Mouse (Mus musculus) T-cell, adult 2 months (primary cell): ENCODE data around the gene Pitpnb.

Experiments used
- DNase-seq: peaks from one replicate; pipeline ENCODE4 v3.0.0; 2022; ENCODE audit warnings: low spot score

The Pitpnb gene

DNA sequence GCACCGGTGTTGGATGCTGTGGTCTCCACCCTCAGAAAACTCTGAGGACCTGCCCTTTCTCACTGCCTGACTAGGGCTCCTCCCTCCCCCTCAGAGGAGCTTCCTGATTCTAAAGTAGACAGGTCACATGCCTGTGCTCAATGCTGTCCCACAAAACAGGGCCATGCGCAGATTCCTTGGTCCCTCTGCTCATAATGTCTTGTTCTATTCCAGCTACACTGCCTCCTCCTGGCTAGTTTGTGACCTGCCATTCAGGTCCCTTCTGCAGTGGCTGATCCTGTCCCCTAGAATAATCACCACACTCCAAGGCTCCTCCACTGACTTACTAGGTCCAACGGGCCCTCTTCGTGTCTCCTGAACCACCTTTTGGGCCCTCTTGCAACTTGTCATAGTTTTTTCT, 65.6 kb downstream of the Pitpnb start:
- no peak for DNase-seq

DNA sequence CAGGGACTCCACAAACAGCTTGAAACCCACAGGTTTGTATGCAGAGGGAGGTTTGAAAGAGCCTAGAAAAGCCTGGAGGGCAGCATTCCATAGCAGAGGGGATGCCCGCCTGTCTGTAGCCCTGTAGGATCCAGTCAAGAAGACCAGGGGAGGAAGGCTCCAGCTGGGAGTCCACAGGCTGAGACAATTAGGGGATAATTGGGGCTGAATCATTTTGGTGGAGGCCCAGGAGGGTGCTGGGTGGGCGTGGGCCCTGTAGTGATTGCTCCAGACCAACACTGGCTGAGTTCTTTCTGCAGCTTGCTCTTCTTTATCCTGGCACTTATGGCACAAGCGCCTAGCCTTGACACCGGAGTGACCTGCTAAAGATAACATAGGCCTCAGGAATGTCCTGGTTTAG, 67.9 kb downstream of the Pitpnb start:
- DNase-seq: no peak

GRCm38 (mm10) chr5:111399271-111399670, 68.7 kb downstream of the Pitpnb start:
- no peak for DNase-seq

GRCm38 (mm10) chr5:111401879-111402650, 71.5 kb downstream of the Pitpnb start:
- DNase-seq: no peak

GRCm38 (mm10) chr5:111402651-111402996, 72.1 kb downstream of the Pitpnb start:
- DNase-seq: no peak

DNA sequence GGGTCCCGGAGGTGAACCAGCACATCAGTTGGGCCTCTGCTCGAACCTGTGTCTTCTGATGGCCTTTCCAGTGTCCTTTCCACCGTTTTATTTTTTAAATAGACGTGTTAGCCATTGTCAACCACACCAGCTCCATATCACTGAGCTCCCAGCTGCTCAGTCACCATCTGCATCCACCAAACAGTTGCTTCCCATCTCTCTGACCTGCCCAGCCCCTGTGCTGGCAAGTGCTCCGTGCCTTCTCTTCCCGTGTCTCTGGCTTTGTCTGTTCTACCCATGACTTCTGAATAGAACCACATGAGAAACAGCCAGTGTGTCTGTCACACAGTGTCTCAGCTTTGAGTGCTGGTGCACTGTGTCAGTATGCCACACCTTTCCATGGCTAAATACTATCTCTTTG, 74.2 kb downstream of the Pitpnb start:
- DNase-seq: no peak

DNA sequence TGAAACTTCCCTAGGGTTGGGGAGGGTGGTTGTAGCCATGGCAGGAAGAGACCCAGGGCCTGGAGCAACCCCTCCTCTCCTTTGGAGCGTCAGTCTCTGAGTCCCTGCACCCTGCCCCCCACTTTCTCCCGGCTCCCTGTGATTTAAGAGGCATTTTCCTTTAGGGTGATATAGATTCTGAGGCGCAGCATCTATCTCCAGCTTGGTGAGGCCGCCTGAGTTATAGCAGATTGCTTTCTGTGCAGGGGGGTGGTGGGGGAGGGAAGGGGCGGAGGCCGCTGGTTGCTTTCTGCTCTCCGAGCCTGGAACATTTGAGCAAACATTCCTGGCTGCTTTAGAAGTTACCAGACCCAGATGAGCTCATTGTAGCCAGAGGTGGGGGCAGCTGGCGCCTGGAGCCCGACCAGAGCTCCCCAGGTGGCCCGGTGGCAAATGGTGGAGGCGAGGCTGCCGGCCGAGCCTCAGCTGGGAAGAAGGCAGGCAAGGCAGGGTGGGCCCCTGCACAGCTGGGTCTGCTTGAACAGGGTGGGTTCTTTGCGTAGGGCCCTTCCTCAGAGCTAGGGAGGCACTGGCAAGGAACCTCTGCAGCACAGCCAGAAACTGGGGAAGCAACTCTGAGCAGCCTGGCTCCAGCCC, 78.0 kb downstream of the Pitpnb start:
- no peak for DNase-seq

GRCm38 (mm10) chr5:111409412-111410044, 79.0 kb downstream of the Pitpnb start:
- no peak for DNase-seq

DNA sequence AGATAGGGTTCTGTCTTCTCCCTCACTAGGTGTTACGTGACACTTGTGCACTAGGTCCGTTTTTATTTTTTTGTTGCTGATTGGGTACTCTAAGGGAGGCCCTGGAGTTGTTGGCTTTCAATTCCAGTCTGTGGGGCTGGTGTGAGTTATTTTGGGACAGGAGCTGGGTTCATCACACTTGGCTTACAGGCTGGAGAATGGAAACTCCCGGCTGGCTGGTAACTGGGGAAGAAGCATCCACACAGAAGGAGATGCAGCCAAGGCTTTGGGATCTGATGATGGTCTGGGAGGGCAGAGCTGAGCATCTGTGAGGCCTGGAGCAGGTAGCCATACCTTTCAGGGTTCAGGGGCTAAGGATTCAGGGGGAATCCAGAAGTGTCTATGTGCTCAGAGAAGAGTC, 80.1 kb downstream of the Pitpnb start:
- DNase-seq: no peak

GRCm38 (mm10) chr5:111414192-111414591, 83.6 kb downstream of the Pitpnb start:
- peak; percentile 74 for DNase-seq

GRCm38 (mm10) chr5:111414770-111415249, 84.2 kb downstream of the Pitpnb start:
- DNase-seq: no peak

- no peak for DNase-seq
These were observed 85.0 kb downstream of the Pitpnb start for GRCm38 (mm10) chr5:111415575-111415974.

GRCm38 (mm10) chr5:111416048-111416447, 85.5 kb downstream of the Pitpnb start:
- DNase-seq: no peak

GRCm38 (mm10) chr5:111416591-111417374, 86.2 kb downstream of the Pitpnb start, which contains the start of gene Mn1:
Mn1 (plus strand) TSS chr5:111417362.
- DNase-seq: peak; percentile 37

- peak; percentile 10 for DNase-seq
These were observed 87.0 kb downstream of the Pitpnb start for GRCm38 (mm10) chr5:111417378-111418131.

GRCm38 (mm10) chr5:111418202-111419120, 87.9 kb downstream of the Pitpnb start:
- no peak for DNase-seq

GRCm38 (mm10) chr5:111419121-111419881, 88.7 kb downstream of the Pitpnb start:
- no peak for DNase-seq

DNA sequence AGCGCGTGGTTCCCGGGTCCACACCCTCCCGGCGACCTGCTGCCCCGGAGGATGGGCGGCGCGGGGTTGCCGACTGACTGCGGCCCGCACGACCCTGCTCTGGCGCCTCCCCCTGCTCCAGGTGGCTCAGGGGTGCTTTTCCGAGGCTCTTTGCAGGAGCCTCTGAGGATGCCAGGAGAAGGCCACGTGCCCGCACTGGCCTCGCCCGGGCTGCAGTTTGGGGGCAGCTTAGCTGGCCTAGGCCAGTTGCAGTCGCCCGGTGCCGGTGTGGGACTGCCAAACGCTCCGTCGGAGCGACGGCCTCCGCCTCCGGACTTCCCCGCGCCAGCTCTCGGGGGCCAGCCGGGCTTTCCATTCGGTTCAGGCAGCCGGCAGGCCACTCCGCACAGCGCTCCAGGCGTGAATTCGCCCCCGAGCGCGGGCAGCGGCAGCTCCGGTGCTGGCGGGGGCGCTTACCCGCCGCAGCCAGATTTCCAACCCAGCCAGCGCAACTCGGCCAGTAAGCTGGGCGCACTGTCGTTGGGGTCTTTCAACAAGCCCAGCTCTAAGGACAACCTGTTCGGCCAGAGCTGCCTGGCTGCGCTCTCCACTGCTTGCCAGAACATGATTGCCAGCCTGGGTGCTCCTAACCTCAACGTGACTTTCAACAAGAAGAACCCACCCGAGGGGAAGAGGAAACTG, 89.6 kb downstream of the Pitpnb start:
- DNase-seq: no peak

- no peak for DNase-seq
These were observed 90.3 kb downstream of the Pitpnb start for GRCm38 (mm10) chr5:111420896-111421295.
